Mouse (Mus musculus) olfactory bulb, adult 2 months (tissue): ENCODE data around the gene Chrm1.

Experiments used
- CTCF ChIP-seq: fragments of 200-500 bp; IDR thresholded peaks from 2 replicates; pipeline ENCODE4 v1.5.1; 2012; ENCODE audit warnings: low read depth, mild to moderate bottlenecking, low read length, moderate library complexity; ENCODE audit not compliant: insufficient read depth
- POLR2A ChIP-seq: fragments of 200-500 bp; IDR thresholded peaks from 2 replicates; pipeline ENCODE4 v1.6.1; 2012; ENCODE audit warnings: mild to moderate bottlenecking, low read depth, low read length, moderate library complexity; ENCODE audit not compliant: insufficient read depth

GRCm38 (mm10) chr19:8663360-8663839 lies at the start of gene Chrm1:
- TF ChIP-seq POLR2A, result no peak
- TF ChIP-seq CTCF, result no peak
